Mouse (Mus musculus): ENCODE results near the gene Olfr380. TPM values are rescaled to one million over a fixed set of nuclear protein-coding genes. Genes with fewer than 3 reads are reported as not detected.

The Olfr380 gene
- not detected for total RNA-seq (2023)

DNA sequence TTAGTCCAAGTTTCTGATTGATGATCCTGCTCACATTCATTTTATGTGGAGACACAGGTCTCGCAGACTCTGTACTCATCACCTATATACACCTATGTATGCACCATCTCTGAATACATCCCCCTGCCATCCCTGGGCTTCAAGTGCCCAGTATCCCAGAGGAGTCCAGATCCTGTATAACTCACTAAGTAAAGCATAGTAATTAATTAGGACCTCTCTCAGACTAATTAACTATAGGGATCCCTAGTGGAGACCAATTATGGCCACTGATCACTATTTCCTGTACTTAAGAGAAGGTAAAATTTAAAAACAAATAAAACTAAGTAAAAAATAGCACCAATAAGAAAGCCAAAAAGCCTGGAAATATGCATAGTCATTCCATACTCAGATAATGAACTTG lies at the start of gene Olfr380:
TSS of gene Olfr380 (minus strand) at position 101 of the 400 bp plus-strand sequence.

DNA sequence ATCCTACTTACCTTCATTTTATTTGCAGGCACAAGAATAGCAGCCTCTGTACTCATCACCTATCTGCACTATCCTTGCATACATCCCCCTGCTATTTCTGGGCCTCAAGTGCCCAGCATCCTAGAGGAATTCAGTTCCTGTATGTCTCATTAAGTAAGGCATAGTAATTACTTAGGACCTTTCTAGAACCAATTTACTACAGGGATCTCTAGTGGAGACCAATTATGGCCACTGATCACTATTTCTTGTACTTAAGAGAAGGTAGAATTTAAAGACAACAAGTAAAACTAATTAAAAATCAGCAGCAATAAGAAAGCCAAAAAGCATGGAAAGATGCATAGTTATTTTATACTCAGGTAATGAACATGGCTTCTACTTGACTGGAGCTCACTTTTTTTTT lies 34.2 kb upstream of the Olfr380 start, which contains the start of gene Olfr381:
TSS of gene Olfr381 (minus strand) at position 101 of the 400 bp plus-strand sequence.

DNA sequence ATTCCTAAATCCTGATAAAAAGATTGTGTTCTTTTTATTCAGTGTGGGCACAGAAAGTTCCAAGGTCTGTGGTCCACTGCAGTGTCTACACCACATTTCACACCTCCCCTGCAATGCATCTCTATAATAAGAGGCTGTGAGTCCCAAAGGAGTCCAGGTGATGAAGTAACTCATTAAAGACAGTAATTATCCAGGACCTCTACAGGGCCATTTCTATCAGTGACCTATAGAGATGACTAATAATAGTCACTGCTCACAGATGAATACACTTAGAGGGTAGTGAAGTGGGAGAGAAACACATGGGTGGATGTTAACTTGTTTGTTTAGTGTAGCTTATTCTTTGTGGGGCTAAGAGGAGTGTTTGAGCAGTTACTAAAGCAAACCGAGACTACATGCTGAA lies 28.9 kb downstream of the Olfr380 start, which contains the start of gene Olfr378:
TSS of gene Olfr378 (minus strand) at position 101 of the 400 bp plus-strand sequence.

Other genes starting within 250 kb of the Olfr380 start
- not detected for gene Trpv1, start 223.2 kb downstream of the Olfr380 start, total RNA-seq (2023)
- not detected for gene Trpv3, start 190.1 kb downstream of the Olfr380 start, total RNA-seq (2023)
- gene Aspa, start 127.9 kb downstream of the Olfr380 start, total RNA-seq (2023): 10 to 100 TPM; 11.5 to 11.6 TPM
- not detected for gene Gm49340, start 127.8 kb downstream of the Olfr380 start, total RNA-seq (2023)
- gene Spata22, start 127.8 kb downstream of the Olfr380 start, total RNA-seq (2023): not detected
- not detected for gene Olfr20, start 106.7 kb downstream of the Olfr380 start, total RNA-seq (2023)
- not detected for gene Olfr376, start 86.3 kb downstream of the Olfr380 start, total RNA-seq (2023)
- gene Olfr1, start 57.9 kb downstream of the Olfr380 start, total RNA-seq (2023): not detected
- gene Olfr378, start 29.0 kb downstream of the Olfr380 start, total RNA-seq (2023): not detected
- not detected for gene Olfr381, start 34.1 kb upstream of the Olfr380 start, total RNA-seq (2023)
- not detected for gene Olfr382, start 59.7 kb upstream of the Olfr380 start, total RNA-seq (2023)
- gene Olfr385, start 135.5 kb upstream of the Olfr380 start, total RNA-seq (2023): not detected
- gene Olfr384, start 141.1 kb upstream of the Olfr380 start, total RNA-seq (2023): not detected
- not detected for gene Zfp735, start 231.3 kb upstream of the Olfr380 start, total RNA-seq (2023)